ENCODE assay signal across 8 mouse cellular contexts in genomic region chr11:97468639-97469287, GRCm38 (mm10). TPM values are rescaled to one million over a fixed set of nuclear protein-coding genes. Genes with fewer than 3 reads are reported as not detected.
A peak's percentile ranks its signal among the peaks of the same experiment; 100 is the strongest.
DNase-seq lines count a peak whose midpoint lies in the region; ATAC-seq lines count a peak whose summit lies in the region.

No protein-coding gene starts in this region.

- H3K36me3 ChIP-seq in hindbrain, embryonic 12.5 days = peaks cover 56% of the 10 kb centered on the region

- peak; percentile 93 for DNase-seq in NIH3T3 (ENCODE audit: low read depth)
- DNase-seq in cerebellum, adult 9-11 months = peak; percentile 87
- DNase-seq in frontal cortex, postnatal 14 days (ENCODE audit: low spot score in 2 of 2) = peak; percentile 60 to 76
- peak; percentile 89 to 92 for DNase-seq in layer of hippocampus, postnatal 10 days (ENCODE audit: low spot score in 2 of 2)
- DNase-seq in lung, postnatal 25 days (ENCODE audit: low spot score) = peak; percentile 85
- peak; percentile 88 for DNase-seq in retina, postnatal 7 days (ENCODE audit: low read depth, low spot score)
- peak; percentile 94 for DNase-seq in thymus, postnatal 4 days

- H3K9me3 ChIP-seq in hindbrain, embryonic 12.5 days (replicated peaks) = no peaks in the 10 kb centered on the region

- H3K4me2 ChIP-seq in hindbrain, embryonic 12.5 days (replicated peaks) = no peak overlapping the region

- no peak overlapping the region for H3K9ac ChIP-seq in hindbrain, embryonic 12.5 days

- peak overlapping the region; percentile 2; the same call in 1 of the 2 replicates for H3K27ac ChIP-seq in hindbrain, embryonic 12.5 days

- WGBS in hindbrain, embryonic 12.5 days = 49% methylated on average over 14 of the region's 14 CpGs

- no peak overlapping the region for H3K4me3 ChIP-seq in hindbrain, embryonic 12.5 days

- H3K4me1 ChIP-seq in hindbrain, embryonic 12.5 days = no peaks in the 10 kb centered on the region

- ATAC-seq in hindbrain, embryonic 12.5 days (ENCODE audit: low FRiP score) = no peak

- H3K27me3 ChIP-seq in hindbrain, embryonic 12.5 days = peaks cover 7% of the 10 kb centered on the region; the same call in 1 of the 2 replicates

RNA-seq across cellular contexts. Expression of gene 4933428G20Rik, which starts 31.4 kb away (rescaled TPM):
- polyA plus RNA-seq in hindbrain, embryonic 12.5 days (2016; fragmentation: Nextera tagmentation; extraction: Ambion mirVana) = 0.85 and 0.94 TPM in 2 replicates
- total RNA-seq in layer of hippocampus, postnatal 10 days (2021) = under 1 TPM in 1 of 2 experiments, not detected in 1; 0.22 TPM

RNA-seq across cellular contexts. Expression of gene Arhgap23, which starts 53.4 kb away (rescaled TPM):
- 9.3 and 10.0 TPM in 2 replicates for polyA plus RNA-seq in hindbrain, embryonic 12.5 days (2016; fragmentation: Nextera tagmentation; extraction: Ambion mirVana)
- total RNA-seq in layer of hippocampus, postnatal 10 days (2021) = 10 to 100 TPM; 73.3 to 77.4 TPM
